Mouse (Mus musculus): ENCODE results near the gene Lmbr1l. TPM values are rescaled to one million over a fixed set of nuclear protein-coding genes. Genes with fewer than 3 reads are reported as not detected.

The Lmbr1l gene
- polyA plus RNA-seq, 2 experiments from 2014 or later = 24.2 to 42.0 TPM

GRCm38 (mm10) chr15:98869342-98870178 lies 48.5 kb downstream of the Lmbr1l start:
- ATAC-seq = no peak

DNA sequence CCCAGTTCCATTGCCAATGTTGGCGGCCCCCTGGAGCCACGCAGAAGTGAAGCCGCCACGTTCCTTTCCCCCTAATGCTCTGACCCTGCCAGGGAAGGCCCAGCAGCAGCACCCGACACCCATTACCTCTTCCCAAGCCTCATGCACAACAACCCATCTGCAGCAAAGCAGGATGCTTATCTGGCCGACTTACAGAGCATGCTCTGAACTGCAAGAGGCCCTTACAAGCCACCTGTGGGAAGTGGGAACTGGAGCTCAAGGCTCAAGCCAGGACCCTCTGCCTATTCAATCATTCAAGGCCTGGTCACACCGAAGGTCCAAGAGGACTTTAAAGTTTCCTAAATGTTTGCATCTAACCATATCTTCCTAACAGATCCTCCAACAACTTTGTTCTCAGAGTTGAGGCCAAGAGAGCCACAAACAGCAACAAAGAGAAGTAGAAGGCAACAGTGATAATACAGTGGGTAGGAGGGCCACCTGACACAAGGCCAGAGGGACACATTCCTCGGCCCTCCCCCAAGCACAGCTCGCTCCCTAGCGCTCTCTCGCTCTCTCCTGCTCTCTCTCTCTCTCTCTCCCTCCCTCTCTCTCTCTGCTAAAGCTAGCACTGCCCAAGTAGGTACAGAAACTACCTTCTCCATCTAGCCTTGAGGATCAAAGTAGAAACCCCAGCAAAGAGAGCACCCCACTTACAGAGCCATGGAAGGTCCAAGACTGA lies 49.5 kb downstream of the Lmbr1l start:
- no peak for ATAC-seq

DNA sequence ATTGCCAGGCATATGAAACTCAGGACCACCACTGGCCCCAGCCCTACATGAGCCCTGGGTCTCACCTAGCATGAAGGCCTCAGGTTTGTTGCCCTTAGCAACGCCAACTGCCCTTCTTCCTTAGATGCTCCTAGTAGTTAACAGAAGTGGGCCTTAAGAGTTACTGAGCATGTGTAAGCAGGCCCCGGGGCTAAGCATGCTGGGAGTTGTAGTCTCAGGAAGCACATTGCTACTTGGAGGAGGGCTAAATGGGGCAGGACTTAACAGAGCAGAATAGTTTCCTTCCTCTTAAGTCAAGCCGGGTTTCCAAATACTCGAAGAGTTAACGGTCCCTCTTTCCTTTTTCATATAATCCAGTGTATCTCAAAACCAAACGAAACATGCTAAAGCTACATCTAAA lies 50.7 kb downstream of the Lmbr1l start:
- peak; percentile 64 for ATAC-seq

DNA sequence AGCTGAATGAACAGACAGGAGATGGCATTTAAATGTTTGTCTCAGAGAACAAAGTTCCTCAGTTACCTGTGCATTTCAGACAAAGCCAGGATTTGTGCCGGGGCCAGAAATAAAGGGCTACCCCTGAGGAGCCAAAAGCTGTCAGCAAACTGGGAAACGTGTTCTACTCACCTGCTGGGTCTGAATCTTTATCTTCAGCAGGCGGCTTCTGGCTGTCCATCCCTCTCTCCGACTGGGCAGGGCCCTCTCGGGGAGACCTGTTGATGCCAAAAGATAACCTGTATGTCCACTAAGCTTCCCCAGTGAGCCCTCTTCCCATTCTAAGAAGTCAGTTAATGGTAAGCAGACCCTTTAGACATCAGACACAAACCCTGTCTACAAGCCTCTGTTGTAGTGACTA lies 51.5 kb downstream of the Lmbr1l start:
- no peak for ATAC-seq

DNA sequence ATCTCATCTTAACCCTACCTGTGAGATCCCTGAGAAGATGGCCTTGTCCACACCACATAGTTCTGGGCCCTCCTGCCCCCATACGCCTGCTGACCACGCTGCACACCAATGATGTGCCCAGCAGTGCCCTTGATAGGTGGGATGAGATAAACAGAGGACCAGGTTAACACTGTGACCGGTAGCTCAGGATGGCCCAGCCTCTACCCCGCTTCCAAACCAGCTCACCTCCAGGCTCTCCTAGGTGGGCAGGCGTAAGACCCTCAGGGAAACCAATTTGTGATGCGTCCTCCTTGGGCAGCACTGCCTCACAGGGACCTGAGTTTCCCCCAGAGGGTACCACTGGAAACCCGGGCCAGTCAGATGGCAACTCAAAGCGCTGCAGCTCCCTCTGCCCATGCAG lies 52.3 kb downstream of the Lmbr1l start:
- no peak for ATAC-seq

DNA sequence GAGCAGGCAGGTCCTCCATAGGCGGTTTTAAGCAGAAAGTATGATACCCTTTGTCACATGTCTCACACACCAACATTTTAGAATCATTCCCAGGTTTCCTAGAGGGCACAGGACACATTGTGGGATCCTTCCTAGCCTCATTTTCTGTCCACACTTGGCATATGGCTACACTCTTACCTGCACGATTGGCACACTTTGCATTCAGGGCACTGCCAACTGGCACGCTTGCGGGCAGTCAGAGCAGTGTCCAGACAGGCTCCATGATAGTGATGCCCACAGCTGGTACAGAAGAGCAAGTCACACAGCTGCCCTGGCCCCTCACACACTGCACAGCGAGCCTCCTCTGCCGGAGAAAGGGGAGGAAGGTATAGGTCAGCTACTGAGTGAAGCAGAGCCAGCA lies 53.1 kb downstream of the Lmbr1l start:
- ATAC-seq = no peak

DNA sequence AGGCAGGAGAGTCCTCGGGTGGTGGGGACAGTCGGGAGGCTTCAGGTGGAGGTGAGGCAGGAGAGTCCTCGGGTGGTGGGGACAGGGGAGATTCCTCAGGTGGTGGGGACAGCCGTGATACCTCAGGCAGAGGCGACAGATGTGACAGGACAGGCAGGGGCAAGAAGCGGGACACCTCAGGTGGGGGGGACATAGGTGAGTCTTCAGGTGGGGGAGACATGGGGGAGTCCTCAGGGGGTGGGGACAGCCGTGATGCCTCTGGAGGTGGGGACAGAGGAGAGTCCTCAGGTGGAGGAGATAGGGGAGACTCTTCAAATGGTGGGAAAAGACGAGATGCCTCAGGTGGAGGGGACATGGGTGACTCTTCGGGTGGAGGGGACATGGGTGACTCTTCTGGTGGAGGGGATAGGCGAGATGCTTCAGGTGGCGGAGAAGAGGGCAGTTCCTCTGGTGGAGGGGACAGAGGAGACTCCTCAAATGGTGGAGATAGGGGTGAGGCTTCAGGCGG lies 54.5 kb downstream of the Lmbr1l start:
- no peak for ATAC-seq

- no peak for ATAC-seq
These were observed 56.2 kb downstream of the Lmbr1l start for GRCm38 (mm10) chr15:98861701-98862410.

DNA sequence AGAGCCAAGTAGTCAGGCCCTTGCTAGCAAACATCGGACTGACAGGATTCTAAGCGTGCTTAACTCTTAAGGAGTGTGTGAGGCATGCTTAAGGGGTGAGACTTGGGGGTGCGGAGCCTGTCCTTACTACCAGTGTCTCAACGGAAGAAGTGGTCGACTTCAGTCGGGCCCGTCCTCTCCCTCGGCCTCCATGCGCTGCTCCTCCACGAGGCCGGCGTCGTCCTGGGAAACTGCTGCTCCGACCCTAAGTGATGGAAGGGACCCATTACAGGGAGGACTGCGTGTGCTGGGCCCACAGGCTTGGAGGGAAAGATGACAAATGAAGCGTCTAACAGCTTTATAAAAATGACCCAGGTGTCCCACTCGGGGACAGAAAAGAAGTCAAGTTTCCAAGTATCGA lies 57.1 kb downstream of the Lmbr1l start:
- ATAC-seq = no peak

DNA sequence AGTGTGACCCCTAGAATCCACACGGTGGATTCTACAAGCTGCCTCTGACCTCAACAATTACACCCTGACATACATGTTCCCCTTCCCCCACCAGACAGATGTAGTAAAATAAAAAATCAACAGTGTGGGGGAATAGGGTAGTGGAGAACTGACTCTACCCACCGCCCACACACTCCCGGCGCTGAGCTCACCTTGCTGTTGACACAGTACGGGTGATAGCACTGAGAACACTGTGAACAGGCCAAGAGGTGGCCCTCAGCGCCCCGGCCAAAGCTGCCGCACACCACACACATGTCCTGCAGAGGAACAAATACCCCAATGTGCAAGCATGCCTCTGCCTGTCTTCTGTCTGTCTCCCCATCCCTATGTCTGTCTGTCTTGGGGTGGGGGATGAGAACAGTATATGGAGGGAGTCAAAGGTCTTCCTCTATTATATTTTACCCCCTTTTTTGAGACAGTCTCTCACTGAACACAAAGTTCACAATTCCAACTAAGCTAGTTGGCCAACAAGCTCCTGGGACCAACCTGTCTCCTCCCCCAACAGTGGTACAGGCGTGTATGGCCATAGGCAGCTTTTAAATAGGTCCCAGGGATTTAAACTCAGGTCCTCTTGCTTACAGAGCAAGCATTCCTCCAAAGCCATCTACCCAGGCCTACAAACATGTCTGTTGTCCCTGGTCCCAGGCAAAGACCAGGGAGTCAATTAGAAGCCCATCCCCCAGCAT lies 58.5 kb downstream of the Lmbr1l start:
- ATAC-seq = no peak

DNA sequence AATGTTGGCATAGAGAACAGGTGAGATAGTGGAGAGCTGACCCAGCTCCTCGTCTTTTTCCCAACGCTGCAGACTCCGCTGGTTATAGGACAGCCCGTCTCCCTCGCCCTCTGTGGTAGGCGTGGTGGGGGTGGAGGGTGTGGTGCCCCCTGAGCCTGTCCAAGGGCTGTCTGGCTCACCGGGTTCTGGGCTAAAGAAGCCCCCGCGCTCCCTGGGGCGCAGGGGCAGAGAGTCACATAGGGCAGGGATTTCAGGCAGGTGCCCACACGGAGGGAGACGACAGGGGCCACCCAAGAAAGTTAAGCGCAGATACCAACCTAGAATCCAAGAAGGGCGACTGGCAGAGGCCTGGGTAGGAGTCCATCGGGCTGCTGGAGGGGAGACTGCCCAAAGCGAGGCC lies 63.8 kb downstream of the Lmbr1l start:
- no peak for ATAC-seq

Other genes starting within 250 kb of the Lmbr1l start
- gene Rnd1, start 240.8 kb downstream of the Lmbr1l start, polyA plus RNA-seq (2017; shearing (Covaris generic)) = 1 to 10 TPM in 1 of 2 experiments, under 1 TPM in 1; 0.50 to 1.5 TPM
- under 1 TPM in 1 of 2 experiments, not detected in 1; 0.62 TPM for gene Ccdc65, start 210.0 kb downstream of the Lmbr1l start, polyA plus RNA-seq (2017; shearing (Covaris generic))
- 1 to 10 TPM; 1.3 to 1.7 TPM for gene Fkbp11, start 190.0 kb downstream of the Lmbr1l start, polyA plus RNA-seq (2017; shearing (Covaris generic))
- 10 to 100 TPM; 29.9 to 46.7 TPM for gene Arf3, start 155.0 kb downstream of the Lmbr1l start, polyA plus RNA-seq (2017; shearing (Covaris generic))
- gene Wnt10b, start 140.1 kb downstream of the Lmbr1l start, polyA plus RNA-seq (2017; shearing (Covaris generic)) = under 1 TPM in 1 of 2 experiments, not detected in 1; 0.22 TPM
- not detected for gene Wnt1, start 128.4 kb downstream of the Lmbr1l start, polyA plus RNA-seq (2017; shearing (Covaris generic))
- gene Ddn, start 108.7 kb downstream of the Lmbr1l start, polyA plus RNA-seq (2017; shearing (Covaris generic)) = not detected
- gene Prkag1, start 86.7 kb downstream of the Lmbr1l start, polyA plus RNA-seq (2017; shearing (Covaris generic)) = 100 to 1,000 TPM in 1 of 2 experiments, 10 to 100 TPM in 1; 98.2 to 133 TPM
- 10 to 100 TPM; 21.7 to 29.2 TPM for gene Kmt2d, start 47.0 kb downstream of the Lmbr1l start, polyA plus RNA-seq (2017; shearing (Covaris generic))
- 1 to 10 TPM; 8.7 to 8.8 TPM for gene Rhebl1, start 23.7 kb downstream of the Lmbr1l start, polyA plus RNA-seq (2017; shearing (Covaris generic))
- gene Dhh, start 19.7 kb downstream of the Lmbr1l start, polyA plus RNA-seq (2017; shearing (Covaris generic)) = under 1 TPM; 0.11 to 0.15 TPM
- 100 to 1,000 TPM; 510 to 711 TPM for gene Tuba1b, start 16.3 kb upstream of the Lmbr1l start, polyA plus RNA-seq (2017; shearing (Covaris generic))
- not detected for gene Gm49450, start 35.3 kb upstream of the Lmbr1l start, polyA plus RNA-seq (2017; shearing (Covaris generic))
- gene Tuba1a, start 35.5 kb upstream of the Lmbr1l start, polyA plus RNA-seq (2017; shearing (Covaris generic)) = 100 to 1,000 TPM; 243 to 273 TPM
- gene Tuba1c, start 111.7 kb upstream of the Lmbr1l start, polyA plus RNA-seq (2017; shearing (Covaris generic)) = 100 to 1,000 TPM in 1 of 2 experiments, 10 to 100 TPM in 1; 98.3 to 120 TPM
- gene Prph, start 136.9 kb upstream of the Lmbr1l start, polyA plus RNA-seq (2017; shearing (Covaris generic)) = not detected
- 1 to 10 TPM; 3.6 to 4.4 TPM for gene Troap, start 156.3 kb upstream of the Lmbr1l start, polyA plus RNA-seq (2017; shearing (Covaris generic))
- not detected for gene C1ql4, start 169.6 kb upstream of the Lmbr1l start, polyA plus RNA-seq (2017; shearing (Covaris generic))
- gene Dnajc22, start 174.9 kb upstream of the Lmbr1l start, polyA plus RNA-seq (2017; shearing (Covaris generic)) = not detected
- not detected for gene Spats2, start 207.7 kb upstream of the Lmbr1l start, polyA plus RNA-seq (2017; shearing (Covaris generic))

Data from activated CD4-positive, CD25-positive, alpha-beta regulatory T cell, adult 4 months (primary cell).